Mouse (Mus musculus) kidney, adult 11 months (tissue): ENCODE measurements around the gene Ensa.
"Not testable (repeated sequence)": the region's sequence is repeated elsewhere in the genome, so short reads cannot be mapped to it uniquely, and the experiment has no call there.

ENCODE experiments used
- DNase-seq: peaks from one replicate; pipeline ENCODE4 v3.0.0; 2022

Ensa gene

GRCm38 (mm10) chr3:95663969-95664608 lies 39.3 kb downstream of the Ensa start:
- no peak for DNase-seq

DNA sequence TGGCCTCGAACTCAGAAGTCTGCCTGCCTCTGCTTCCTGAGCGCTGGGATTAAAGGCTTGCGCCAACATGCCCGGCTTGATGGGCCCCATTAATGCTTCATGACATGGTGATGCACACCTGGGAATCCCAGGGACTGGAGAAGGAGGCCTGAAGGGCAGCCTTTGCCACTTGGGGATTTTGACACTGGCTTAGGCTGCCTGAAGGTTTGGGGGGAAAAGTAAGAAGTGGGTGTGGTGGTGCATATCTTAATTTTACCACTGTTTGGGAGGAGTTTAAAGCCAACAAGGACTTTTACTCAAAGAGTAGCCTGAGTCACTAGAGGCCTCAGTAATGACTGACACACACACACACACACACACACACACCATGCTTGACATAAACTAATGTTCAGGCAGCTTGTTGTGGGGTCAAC lies 40.2 kb downstream of the Ensa start:
- no peak for DNase-seq

DNA sequence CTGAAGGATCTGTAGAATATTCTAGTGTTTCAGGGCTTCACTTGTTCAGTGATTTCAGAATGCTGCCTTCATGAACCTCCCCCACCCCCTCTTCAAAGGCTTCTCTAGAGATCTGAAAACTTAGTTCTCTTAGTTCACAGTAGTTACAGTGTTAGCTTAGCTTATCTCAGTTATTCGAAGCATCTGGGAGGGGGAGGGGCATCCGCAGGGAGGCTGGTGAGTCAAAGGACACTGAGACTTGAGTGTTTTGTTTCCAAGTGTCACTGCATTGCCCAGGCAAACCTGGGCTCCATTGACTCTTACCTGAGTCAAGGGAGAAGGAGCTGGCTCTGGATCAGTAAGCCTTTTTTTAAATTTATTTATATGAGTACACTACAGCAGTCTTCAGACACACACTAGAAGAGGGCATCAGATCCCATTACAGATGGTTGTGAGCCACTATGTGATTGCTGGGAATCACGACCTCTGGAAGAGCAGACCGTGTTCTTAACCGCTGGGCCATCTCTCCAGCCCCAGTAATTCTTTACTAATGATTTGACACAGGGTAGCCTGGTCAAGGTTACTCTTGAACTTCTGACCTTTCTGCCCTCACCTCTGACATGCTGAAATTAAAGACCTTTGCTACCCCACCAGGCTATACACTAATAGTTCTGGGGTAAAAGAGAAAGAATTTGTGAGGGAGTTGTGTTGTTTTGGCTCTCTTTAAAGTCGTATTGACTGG lies 41.5 kb downstream of the Ensa start:
- DNase-seq, result no peak

DNA sequence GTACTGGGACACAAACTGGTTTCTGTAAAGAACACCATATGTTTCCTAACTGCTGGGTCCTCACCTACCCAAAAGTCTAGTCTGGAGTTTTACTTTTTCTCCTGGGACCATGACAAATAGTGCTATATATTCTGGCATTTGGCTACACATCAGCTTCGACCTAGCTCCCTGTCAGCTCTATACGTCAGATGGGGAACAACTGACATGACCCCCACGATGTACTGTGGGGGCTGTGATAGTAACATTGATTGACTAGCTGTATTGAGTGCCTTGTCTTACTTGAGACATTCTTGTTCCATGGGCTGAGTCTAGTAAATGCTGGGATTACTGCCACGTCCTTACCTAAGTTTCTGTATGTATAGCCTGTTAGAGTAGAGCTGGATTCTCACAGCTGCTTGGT lies 42.7 kb downstream of the Ensa start:
- no peak for DNase-seq

GRCm38 (mm10) chr3:95668026-95668425 lies 43.2 kb downstream of the Ensa start:
- DNase-seq, result peak; percentile 87

GRCm38 (mm10) chr3:95668589-95669308 lies 44.0 kb downstream of the Ensa start:
- no peak for DNase-seq

- DNase-seq, result no peak
These were observed 44.5 kb downstream of the Ensa start for GRCm38 (mm10) chr3:95669309-95669665.

DNA sequence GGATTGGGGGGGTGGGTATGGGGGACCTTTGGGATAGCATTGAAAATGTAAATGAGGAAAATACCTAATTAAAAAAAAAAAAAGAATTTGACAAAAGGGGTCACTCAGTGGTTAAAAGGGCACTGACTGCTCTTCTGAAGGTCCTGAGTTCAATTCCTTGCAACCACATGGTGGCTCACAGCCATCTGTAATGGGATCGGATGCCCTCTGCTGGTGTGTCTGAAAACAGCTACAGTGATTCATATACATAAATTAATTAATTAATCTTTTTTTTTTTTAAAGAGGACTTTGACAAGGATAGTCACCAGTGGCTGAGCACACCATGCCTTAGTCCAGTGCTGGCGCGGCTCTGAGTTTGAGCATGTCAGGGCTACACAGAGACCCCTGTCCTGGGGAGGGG lies 45.6 kb downstream of the Ensa start:
- DNase-seq, result not testable (repeated sequence)

- no peak for DNase-seq
These were observed 46.4 kb downstream of the Ensa start for GRCm38 (mm10) chr3:95671201-95671600.

DNA sequence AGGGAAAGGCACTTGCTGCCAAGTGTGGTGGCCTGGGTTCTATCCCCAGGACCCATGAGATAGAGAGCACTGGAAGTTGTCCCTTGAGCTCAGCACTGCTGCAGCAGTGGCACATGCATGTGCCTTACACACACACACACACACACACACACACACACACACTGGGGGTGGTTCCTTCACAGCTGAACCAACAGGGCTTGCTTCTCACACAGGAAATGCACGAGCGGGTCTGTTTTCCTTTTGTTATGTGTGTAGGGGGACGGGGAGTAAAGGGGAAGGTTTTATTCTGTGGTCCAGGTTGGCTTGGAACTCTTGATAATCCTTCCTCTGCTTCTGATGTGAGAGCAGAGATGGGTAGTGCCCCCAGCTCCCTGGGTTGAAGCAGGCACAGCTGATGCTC lies 47.7 kb downstream of the Ensa start:
- no peak for DNase-seq

- DNase-seq, result no peak
These were observed 48.3 kb downstream of the Ensa start for GRCm38 (mm10) chr3:95672861-95673706.

DNA sequence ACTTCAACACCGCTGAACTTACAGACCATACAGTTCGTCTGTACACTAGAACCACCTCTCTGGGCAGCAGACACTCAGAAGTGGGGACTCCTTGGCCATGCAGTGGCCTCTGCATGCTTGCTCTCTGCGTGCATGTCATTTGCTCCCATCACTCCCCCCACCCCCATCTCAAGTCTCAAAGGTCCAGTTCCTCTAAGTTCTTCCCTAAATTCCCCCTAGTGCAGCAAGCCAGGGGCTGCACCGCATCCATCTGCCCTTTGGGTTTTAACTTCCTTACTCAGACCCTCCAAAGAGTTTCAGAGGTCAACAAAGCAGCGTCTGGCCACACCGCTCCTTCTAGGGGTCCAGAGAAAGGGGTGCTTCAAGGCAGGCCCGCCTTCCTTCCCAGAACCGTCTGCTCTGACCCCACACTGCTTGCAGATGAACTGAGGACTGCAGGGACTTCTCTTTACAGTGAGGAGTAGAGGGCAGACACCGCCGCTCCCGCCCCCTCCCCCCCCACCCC lies 49.0 kb downstream of the Ensa start:
- no peak for DNase-seq

DNA sequence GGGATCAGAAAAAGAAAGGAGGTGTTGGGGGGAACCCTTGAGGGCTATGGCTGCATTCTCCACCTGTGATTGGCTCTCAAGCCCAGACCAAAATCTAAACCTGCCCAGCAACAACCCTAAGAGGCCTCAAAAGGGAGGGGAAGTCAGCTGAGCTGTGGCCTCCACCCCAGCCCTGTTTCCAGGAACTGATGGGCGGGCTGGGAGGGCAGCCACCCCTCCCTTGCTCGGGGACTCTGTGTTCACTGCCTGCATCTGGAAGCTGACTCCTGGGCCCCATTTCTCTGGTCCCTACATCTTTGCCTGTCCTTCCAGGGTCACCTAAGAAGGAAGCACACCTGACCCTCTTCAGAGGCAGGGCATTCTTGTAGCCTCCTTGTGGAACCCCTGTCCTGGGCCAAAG lies 49.4 kb downstream of the Ensa start:
- DNase-seq, result peak; percentile 82

GRCm38 (mm10) chr3:95674812-95675211 lies 50.0 kb downstream of the Ensa start:
- DNase-seq, result peak; percentile 72

- peak; percentile 90 for DNase-seq
These were observed 50.7 kb downstream of the Ensa start for GRCm38 (mm10) chr3:95675301-95676092.

DNA sequence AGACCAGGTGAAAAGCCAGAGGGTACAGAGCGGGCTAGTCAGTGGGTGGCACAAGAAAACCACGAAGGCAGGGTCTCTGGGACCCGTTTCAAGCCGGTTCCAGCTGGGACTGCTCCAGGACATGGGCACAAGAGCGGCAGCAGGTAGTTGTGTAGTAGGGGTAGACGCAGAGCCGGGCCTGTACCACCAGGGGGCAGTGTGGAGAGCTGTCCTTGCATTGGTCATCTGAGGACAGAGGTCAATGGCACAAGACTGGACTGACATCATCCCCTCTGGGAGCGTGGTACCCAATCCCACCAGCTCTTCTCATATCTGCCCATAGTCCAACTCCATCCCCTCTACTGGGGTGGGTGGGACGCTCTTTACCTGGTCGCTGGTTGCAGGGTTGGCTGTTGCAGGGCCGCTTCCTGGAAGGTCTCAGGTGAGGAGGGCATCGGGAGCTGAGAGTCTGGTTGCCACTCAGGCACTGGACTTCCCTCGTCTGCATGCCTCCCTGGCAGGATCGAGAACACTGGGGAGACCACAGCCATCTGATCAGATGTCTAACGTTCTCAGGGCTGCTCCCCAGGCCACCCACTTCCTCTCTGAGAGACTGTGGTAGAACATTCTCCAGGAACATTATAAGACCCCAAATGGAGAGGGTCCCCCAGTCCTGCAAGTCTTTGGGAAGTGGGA lies 52.1 kb downstream of the Ensa start:
- DNase-seq, result peak; percentile 82

- DNase-seq, result no peak
These were observed 52.8 kb downstream of the Ensa start for GRCm38 (mm10) chr3:95677420-95678090.

GRCm38 (mm10) chr3:95679551-95679950 lies 54.8 kb downstream of the Ensa start:
- DNase-seq, result no peak

DNA sequence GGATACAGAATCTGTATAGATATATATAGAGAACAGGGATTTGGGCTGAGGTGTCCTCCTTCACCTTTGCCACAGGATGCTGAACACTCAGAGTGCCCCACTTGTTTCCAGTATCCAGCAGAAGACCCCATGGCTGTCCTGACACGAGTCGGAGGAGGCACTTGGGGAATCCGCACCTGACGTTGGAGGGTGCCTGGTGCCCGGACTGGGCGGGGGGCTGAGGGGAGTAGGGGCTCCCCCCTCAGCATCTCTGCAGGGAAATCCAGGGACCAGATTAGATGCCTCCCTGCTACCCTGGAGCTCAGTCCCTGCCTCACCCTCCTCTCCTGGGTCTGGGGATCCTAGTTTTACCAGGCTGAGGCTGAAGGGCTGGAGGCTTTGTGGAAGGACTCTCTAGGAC lies 55.9 kb downstream of the Ensa start:
- no peak for DNase-seq

- no peak for DNase-seq
These were observed 56.6 kb downstream of the Ensa start for GRCm38 (mm10) chr3:95681365-95681764.
